Mouse (Mus musculus) embryonic facial prominence, embryonic 12.5 days (tissue): ENCODE data around the gene 9230110F15Rik. TPM values are rescaled to one million over a fixed set of nuclear protein-coding genes. Genes with fewer than 3 reads are reported as not detected.
"Not testable (repeated sequence)": the region's sequence is repeated elsewhere in the genome, so short reads cannot be mapped to it uniquely, and the experiment has no call there.

Experiments
- ATAC-seq: fragments of 200-750 bp; cut with Nextera tagmentation; 2 replicates; pipeline ENCODE4 v1.8.0; 2017; ENCODE audit not compliant: insufficient number of reproducible peaks, insufficient read depth, low FRiP score, low TSS enrichment
- H3K27ac ChIP-seq: fragments of 300-500 bp; sonication (generic); 2 replicates; pipeline ENCODE4 v1.5.1; 2016; ENCODE audit warnings: mild to moderate bottlenecking
- H3K27me3 ChIP-seq: fragments of 300-500 bp; sonication (generic); 2 replicates; pipeline ENCODE4 v1.6.1; 2016; ENCODE audit warnings: mild to moderate bottlenecking, moderate library complexity
- H3K36me3 ChIP-seq: fragments of 300-500 bp; sonication (generic); 2 replicates; pipeline ENCODE4 v1.6.1; 2016; ENCODE audit warnings: mild to moderate bottlenecking
- H3K4me1 ChIP-seq: fragments of 300-500 bp; sonication (generic); 2 replicates; pipeline ENCODE4 v1.6.1; 2016
- H3K4me2 ChIP-seq: fragments of 300-500 bp; sonication (generic); replicated peaks from 2 replicates; pipeline ENCODE4 v1.6.1; 2016; ENCODE audit warnings: mild to moderate bottlenecking, moderate library complexity
- H3K4me3 ChIP-seq: fragments of 300-500 bp; sonication (generic); 2 replicates; pipeline ENCODE4 v1.5.1; 2016; ENCODE audit warnings: mild to moderate bottlenecking
- H3K9ac ChIP-seq: fragments of 300-500 bp; sonication (generic); 2 replicates; pipeline ENCODE4 v1.6.1; 2016; ENCODE audit warnings: mild to moderate bottlenecking, moderate library complexity
- H3K9me3 ChIP-seq: fragments of 300-500 bp; sonication (generic); 2 replicates; pipeline ENCODE4 v1.6.1; 2016; ENCODE audit warnings: mild to moderate bottlenecking, moderate library complexity
- WGBS: fragments of 180-500 bp; shearing (Covaris S2); methylation state at CpG from one replicate; pipeline ENCODE4 v1.1.7; 2016; 5-methylcytosine and 5-hydroxymethylcytosine counted together
- polyA plus RNA-seq: library from polyadenylated mRNA; unstranded; fragments of >200 nt; fragmentation: Nextera tagmentation; extraction: Ambion mirVana; gene quantifications from 2 replicates; pipeline ENCODE4 v1.2.1, GENCODE M21; 2016

Gene 9230110F15Rik
- not detected in 2 replicates for polyA plus RNA-seq

DNA sequence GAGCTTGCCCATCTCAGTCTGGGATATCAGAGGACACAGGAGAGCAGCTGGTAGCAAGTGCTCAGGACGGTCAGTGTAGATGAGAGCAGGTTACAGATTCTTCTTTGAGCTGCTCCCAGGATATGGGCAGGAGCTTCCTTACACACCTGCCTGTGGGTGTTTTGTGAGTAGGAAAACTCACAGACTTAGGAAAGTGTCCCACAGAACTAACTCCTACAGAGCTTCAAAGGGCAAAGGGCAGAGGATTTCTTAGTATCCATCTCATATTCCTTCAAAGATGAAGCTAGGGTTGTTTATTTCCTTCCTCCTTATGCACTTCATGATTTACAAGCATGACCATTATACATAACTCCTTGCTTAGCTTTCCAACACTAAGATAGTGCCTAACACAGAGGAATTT lies at the start of gene 9230110F15Rik:
TSS of gene 9230110F15Rik (minus strand) at position 101 of the 400 bp plus-strand sequence.
- Histone ChIP-seq H3K27me3 (no peaks in the 10 kb centered on the region), H3K4me1 (no peaks in the 10 kb centered on the region), H3K9ac (no peak within 1 kb of the TSS), H3K27ac (no peak within 1 kb of the TSS), H3K4me3 (no peak within 1 kb of the TSS), H3K9me3 (no peaks in the 10 kb centered on the region), H3K36me3 (no peaks in the 10 kb centered on the region), H3K4me2 (no peak within 1 kb of the TSS)
- WGBS, result 81% methylated on average over 1 of the region's 1 CpGs
- no peak for ATAC-seq

DNA sequence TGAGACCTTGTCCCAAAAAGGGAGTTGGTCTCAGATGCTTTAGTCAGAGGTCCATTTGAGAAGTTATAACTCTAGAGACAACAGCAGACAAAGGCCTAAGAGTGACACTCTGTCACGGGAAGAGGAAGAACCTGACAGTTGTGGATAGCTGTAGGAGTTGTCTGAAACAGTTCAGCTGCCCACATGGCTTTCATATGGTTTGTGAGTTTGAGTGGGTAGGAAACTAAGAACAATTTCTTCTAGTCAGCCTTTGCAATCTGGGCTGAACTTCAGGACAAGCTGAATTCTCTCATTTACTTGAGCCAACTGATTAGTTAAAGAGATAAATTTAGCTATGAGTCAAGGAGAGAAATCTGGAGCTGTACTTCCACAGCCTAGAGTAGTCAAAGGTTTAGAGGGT lies 49.2 kb upstream of the 9230110F15Rik start:
- H3K9ac ChIP-seq, H3K27ac ChIP-seq, H3K36me3 ChIP-seq, H3K9me3 ChIP-seq, H3K27me3 ChIP-seq, H3K4me1 ChIP-seq, H3K4me3 ChIP-seq, ATAC-seq, H3K4me2 ChIP-seq: not testable (repeated sequence)
- WGBS, result 71% methylated on average over 1 of the region's 1 CpGs

DNA sequence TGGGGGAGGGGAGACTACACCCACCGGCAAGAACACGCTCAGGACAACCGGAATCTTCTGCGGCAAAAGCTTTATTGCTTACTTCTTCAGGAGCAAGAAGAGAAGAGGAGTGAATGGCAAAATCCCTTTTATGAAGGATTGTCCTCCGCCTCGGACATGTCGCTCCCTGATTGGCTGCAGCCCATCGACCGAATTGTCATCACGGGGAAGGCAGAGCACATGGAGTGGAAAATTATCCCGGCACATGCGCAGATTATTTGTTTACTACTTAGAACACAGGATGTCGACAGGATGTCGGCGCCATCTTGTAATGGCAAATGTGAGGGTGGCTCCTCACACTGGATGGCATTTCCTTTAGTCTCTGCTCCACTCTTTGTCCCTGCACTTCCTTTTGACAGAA lies 26.1 kb downstream of the 9230110F15Rik start:
- not testable (repeated sequence) for H3K4me3 ChIP-seq, H3K9ac ChIP-seq, H3K27ac ChIP-seq, H3K4me1 ChIP-seq, H3K27me3 ChIP-seq, ATAC-seq, H3K4me2 ChIP-seq, H3K36me3 ChIP-seq
- H3K9me3 ChIP-seq, result peaks cover 14% of the 10 kb centered on the region; the same call in 1 of the 2 replicates
- WGBS, result 94% methylated on average over 15 of the region's 15 CpGs

DNA sequence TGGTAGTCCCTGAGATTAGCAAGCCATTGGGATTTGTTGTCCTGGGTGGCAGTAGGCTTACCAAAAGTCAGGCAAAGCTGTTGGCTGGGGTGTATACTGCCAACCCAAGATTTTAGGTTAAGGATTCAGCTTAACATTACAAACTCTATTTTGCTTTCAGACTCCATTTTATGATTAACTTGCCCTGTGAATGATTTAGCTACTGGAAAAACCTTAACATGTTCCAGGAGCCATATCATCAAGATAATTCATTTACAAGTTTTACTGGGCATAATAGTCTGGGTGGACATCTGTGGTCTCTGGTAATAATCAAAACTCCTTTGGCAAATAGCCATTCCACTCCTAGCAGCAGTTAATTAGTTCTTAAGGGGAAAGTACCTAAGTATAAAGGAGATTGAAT lies 45.8 kb downstream of the 9230110F15Rik start:
- Histone ChIP-seq H3K27me3 (no peaks in the 10 kb centered on the region), H3K4me2 (no peak overlapping the region), H3K4me3 (no peak overlapping the region), H3K27ac (no peak overlapping the region), H3K4me1 (no peaks in the 10 kb centered on the region), H3K9ac (no peak overlapping the region), H3K9me3 (peaks cover 7% of the 10 kb centered on the region), H3K36me3 (no peaks in the 10 kb centered on the region)
- no peak for ATAC-seq

DNA sequence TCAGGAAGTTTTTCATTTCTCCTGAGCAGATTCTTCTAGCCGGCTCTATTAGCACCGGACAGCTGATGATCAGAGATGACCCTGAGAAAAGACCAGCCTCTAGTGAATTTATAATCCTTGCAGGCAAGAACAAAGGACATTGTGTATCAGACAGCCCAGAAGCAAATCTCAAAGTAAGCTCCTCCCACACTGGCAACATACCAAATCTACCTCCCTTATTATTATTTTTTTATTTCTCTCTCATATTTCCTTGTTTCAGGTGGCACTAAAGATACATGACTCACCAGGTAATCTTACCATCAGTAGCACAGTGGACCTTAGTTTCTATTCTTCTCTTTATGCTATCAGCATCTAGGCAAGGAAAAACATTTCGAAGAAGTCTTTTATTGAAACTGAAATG lies 53.9 kb downstream of the 9230110F15Rik start, which contains the start of the genes Gm27235 and D730048I06Rik:
TSS of gene Gm27235 (minus strand) at position 101 of the 400 bp plus-strand sequence.
TSS of gene D730048I06Rik (minus strand) at position 112 of the 400 bp plus-strand sequence.
- H3K27me3 ChIP-seq, result no peaks in the 10 kb centered on the region
- peaks cover 13% of the 10 kb centered on the region for H3K9me3 ChIP-seq
- H3K4me2 ChIP-seq, result no peak within 1 kb of the TSS
- ATAC-seq, result no peak
- no peak within 1 kb of the TSS for H3K9ac ChIP-seq
- no peaks in the 10 kb centered on the region for H3K4me1 ChIP-seq
- H3K27ac ChIP-seq, result no peak within 1 kb of the TSS
- H3K36me3 ChIP-seq, result no peaks in the 10 kb centered on the region
- H3K4me3 ChIP-seq, result no peak within 1 kb of the TSS
- 84% methylated on average over 3 of the region's 3 CpGs for WGBS

Other genes with a start within 250 kb of the 9230110F15Rik start
- not detected in 2 replicates for gene Pate4, start 232.2 kb downstream of the 9230110F15Rik start, polyA plus RNA-seq
- not detected in 2 replicates for gene Pate3, start 195.9 kb downstream of the 9230110F15Rik start, polyA plus RNA-seq
- gene Pate1, start 156.8 kb downstream of the 9230110F15Rik start, polyA plus RNA-seq, result not detected in 2 replicates
- not detected in 2 replicates for gene Gm17677, start 103.1 kb downstream of the 9230110F15Rik start, polyA plus RNA-seq
- gene Gm17727, start 66.0 kb downstream of the 9230110F15Rik start, polyA plus RNA-seq, result not detected in 2 replicates
- gene Gm27235, start 54.0 kb downstream of the 9230110F15Rik start, polyA plus RNA-seq, result not detected in 2 replicates
- gene D730048I06Rik, start 54.0 kb downstream of the 9230110F15Rik start, polyA plus RNA-seq, result not detected in 2 replicates
- not detected in 2 replicates for gene 9230113P08Rik, start 64.3 kb upstream of the 9230110F15Rik start, polyA plus RNA-seq